Mouse (Mus musculus) liver, embryonic 14.5 days (tissue): ENCODE measurements around the gene Foxl1.

ENCODE experiments used
- CTCF ChIP-seq: IDR thresholded peaks from 2 replicates; pipeline ENCODE4 v1.5.1; 2016; ENCODE audit warnings: antibody characterized with exemption, low read depth, control low read depth
- EP300 ChIP-seq: IDR thresholded peaks from 2 replicates; pipeline ENCODE4 v1.6.1; 2016; ENCODE audit warnings: antibody characterized with exemption, low read depth

DNA sequence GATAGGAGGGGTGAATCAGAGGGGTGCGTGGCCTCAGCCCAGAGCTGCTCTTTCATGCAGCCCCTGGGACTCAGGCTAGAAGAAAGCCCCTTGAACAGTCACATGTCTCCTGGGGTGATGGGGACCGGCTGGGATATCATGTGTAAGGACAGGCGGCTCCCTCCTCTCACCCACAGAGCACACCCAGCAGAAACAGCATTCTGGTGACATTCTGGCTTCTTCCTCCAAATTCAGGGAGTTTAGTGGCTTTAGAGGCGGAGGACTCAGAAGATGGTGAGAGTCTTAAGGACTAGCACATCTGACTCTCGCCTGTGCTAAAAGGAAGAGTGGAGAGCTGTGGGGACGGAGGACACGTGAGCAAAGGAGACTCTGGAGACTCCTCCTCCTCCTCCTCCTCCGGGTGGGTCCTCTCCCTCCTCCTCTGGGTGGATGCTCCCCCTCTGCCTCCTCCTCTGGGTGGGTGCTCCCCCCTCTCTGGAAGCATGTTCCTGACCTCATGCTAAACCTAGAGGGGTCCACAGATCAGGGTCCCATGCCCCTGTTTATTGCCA is 47.9 kb downstream of the Foxl1 start:
- TF ChIP-seq CTCF = no peak
- no peak for TF ChIP-seq EP300
